Mouse (Mus musculus) stomach, embryonic 14.5 days (tissue): ENCODE data around the gene Med18. TPM values are rescaled to one million over a fixed set of nuclear protein-coding genes. Genes with fewer than 3 reads are reported as not detected.
"Not testable (repeated sequence)": the region's sequence is repeated elsewhere in the genome, so short reads cannot be mapped to it uniquely, and the experiment has no call there.

ENCODE experiments used
- ATAC-seq: fragments of 200-750 bp; cut with Nextera tagmentation; 2 replicates; pipeline ENCODE4 v1.8.0; 2017; ENCODE audit warnings: low read depth, moderate TSS enrichment; ENCODE audit not compliant: insufficient number of reproducible peaks, insufficient read depth, low FRiP score
- H3K27ac ChIP-seq: fragments of 300-500 bp; sonication (generic); 2 replicates; pipeline ENCODE4 v1.5.1; 2014; ENCODE audit warnings: mild to moderate bottlenecking, low read length, moderate library complexity, mixed read lengths
- H3K27me3 ChIP-seq: fragments of 300-500 bp; sonication (generic); 2 replicates; pipeline ENCODE4 v1.6.1; 2014; ENCODE audit warnings: low read length, control low read depth, mixed read lengths; ENCODE audit not compliant: control insufficient read depth, insufficient read depth
- H3K36me3 ChIP-seq: fragments of 300-500 bp; sonication (generic); 2 replicates; pipeline ENCODE4 v1.6.1; 2014; ENCODE audit warnings: mild to moderate bottlenecking, control low read depth, low read length, moderate library complexity, mixed read lengths; ENCODE audit not compliant: control insufficient read depth, insufficient read depth
- H3K4me1 ChIP-seq: fragments of 300-500 bp; sonication (generic); 2 replicates; pipeline ENCODE4 v1.6.1; 2014; ENCODE audit warnings: low read length, control low read depth, mixed read lengths; ENCODE audit not compliant: control insufficient read depth, insufficient read depth
- H3K4me2 ChIP-seq: fragments of 300-500 bp; sonication (generic); replicated peaks from 2 replicates; pipeline ENCODE4 v1.6.1; 2014; ENCODE audit warnings: low read depth, low read length, control low read depth
- H3K4me3 ChIP-seq: fragments of 300-500 bp; sonication (generic); 2 replicates; pipeline ENCODE4 v1.5.1; 2014; ENCODE audit warnings: low read depth, low read length, control low read depth
- H3K9ac ChIP-seq: fragments of 300-500 bp; sonication (generic); replicated peaks from 2 replicates; pipeline ENCODE4 v1.6.1; 2014; ENCODE audit warnings: low read depth, mild to moderate bottlenecking, control low read depth, low read length, moderate library complexity, mixed read lengths
- H3K9me3 ChIP-seq: fragments of 300-500 bp; sonication (generic); 2 replicates; pipeline ENCODE4 v1.6.1; 2016; ENCODE audit warnings: low read depth, low read length, control low read depth; ENCODE audit not compliant: control insufficient read depth
- WGBS: fragments of 180-500 bp; shearing (Covaris S2); extraction: QIAGEN DNeasy Blood & Tissue Kit; methylation state at CpG from one replicate; pipeline ENCODE4 v1.1.7; 2014; 5-methylcytosine and 5-hydroxymethylcytosine counted together
- polyA plus RNA-seq: library from polyadenylated mRNA; unstranded; fragments of >200 nt; fragmentation: Nextera tagmentation; extraction: Ambion mirVana; gene quantifications from 2 replicates; pipeline ENCODE4 v1.2.1, GENCODE M21; 2014

Gene Med18
- polyA plus RNA-seq, 1 experiment from 2014 or later = 22.8 TPM

DNA sequence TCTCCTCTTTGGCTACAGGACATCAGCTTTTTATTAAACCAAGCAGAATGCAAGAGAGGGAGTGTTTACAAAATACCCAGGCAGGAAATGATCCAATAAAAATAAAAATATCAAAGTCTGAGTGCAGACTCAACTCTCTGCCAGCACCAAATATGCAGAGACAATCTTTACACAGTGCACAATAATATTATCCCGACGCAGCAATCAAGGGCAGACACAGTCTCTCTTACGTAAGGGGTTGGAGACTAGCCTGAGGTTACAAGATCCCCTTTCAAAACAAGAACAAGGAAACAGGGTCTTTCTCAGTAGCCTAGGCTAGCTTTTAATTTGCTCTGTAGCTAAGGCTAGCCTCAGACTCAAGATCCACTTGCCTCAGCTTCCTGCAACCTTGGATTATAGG is 24.8 kb upstream of the Med18 start:
- no peaks in the 10 kb centered on the region for H3K27me3 ChIP-seq
- H3K36me3 ChIP-seq = 0 out of 2 replicates have a peak, but pooled peaks cover 5% of the 10 kb centered on the region
- no peak overlapping the region for H3K4me3 ChIP-seq
- no peaks in the 10 kb centered on the region for H3K4me1 ChIP-seq
- H3K9me3 ChIP-seq = no peaks in the 10 kb centered on the region
- WGBS = 79% methylated on average over 3 of the region's 3 CpGs
- no peak overlapping the region for H3K9ac ChIP-seq
- H3K4me2 ChIP-seq = no peak overlapping the region
- H3K27ac ChIP-seq = no peak overlapping the region
- no peak for ATAC-seq

DNA sequence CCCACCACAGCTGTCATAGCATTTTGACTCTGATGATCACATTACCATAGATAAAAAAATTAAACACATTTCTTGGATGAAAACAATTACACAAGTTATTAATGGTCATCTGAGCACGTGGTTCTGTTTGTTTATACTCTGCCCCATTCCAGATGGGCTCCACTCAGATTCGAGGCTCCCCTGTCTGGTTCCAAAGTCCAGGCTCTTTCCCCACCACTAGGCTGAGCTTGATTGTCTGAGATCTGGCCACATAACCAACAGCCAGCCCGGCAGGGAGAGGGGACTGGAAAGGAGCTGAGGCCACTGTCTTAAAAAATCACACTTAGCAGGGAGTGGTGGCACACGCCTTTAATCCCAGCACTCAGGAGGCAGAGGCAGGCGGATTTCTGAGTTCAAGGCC is 21.1 kb upstream of the Med18 start:
- Histone ChIP-seq H3K9ac (no peak overlapping the region), H3K27me3 (no peaks in the 10 kb centered on the region), H3K4me1 (no peaks in the 10 kb centered on the region), H3K27ac (no peak overlapping the region), H3K4me2 (no peak overlapping the region), H3K36me3 (no peaks in the 10 kb centered on the region), H3K9me3 (no peaks in the 10 kb centered on the region), H3K4me3 (no peak overlapping the region)
- ATAC-seq = no peak
- WGBS = 46% methylated on average over 5 of the region's 5 CpGs

DNA sequence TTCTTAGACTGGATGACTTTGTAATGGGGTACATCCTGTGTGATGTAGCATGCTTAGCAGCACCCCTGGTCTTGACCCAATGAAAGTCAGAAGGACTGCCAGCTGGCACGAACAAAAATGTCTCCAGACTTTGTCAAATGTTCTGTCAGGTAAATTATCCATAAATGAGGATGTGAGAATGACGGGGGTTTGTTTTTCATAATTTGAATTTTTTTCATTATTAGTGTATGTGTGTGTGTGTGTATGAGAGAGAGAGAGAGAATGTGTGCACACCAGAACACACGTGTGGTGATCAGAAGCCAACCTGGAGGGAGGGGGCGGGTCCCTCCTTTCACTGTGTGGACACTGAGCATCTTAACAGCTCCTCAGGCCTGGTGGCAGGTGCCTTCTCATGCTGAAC is 20.5 kb upstream of the Med18 start:
- Histone ChIP-seq H3K4me3 (no peak overlapping the region), H3K27ac (no peak overlapping the region), H3K4me1 (no peaks in the 10 kb centered on the region), H3K4me2 (no peak overlapping the region), H3K27me3 (no peaks in the 10 kb centered on the region), H3K9ac (no peak overlapping the region), H3K36me3 (no peaks in the 10 kb centered on the region), H3K9me3 (no peaks in the 10 kb centered on the region)
- WGBS = 70% methylated on average over 4 of the region's 4 CpGs
- no peak for ATAC-seq

DNA sequence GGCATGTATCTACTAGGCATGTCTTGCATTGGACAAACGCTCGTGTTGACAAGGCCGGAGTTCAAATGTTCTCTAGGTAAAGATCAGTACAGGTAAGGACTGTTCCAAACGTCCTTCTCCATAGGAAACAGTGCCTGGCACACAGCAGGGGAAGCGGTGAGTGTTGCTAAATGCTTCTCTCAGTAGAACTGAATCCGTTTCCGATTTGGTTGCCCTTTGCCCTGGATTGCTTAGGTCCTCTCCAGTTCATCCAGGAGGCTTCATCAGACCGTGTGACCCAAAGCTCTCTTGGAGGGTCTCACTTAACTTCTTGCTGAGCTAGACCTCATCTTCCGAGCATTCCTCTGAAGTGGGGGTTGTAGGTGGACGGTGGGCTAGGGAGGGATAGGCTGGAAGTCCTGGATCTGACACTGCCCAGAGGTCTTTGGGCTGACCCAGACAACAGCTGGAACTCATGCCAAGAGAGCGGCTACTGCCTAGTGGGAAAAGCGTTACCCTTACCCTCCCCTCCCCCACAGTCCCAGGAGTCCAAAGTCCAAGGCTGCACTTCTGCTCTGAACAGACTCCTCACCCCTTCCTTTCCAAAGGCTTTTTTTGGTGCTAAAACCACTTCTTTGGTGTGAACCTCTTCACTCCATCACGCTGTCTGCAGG is 19.4 kb upstream of the Med18 start:
- H3K27ac ChIP-seq = no peak overlapping the region
- no peaks in the 10 kb centered on the region for H3K4me1 ChIP-seq
- H3K9ac ChIP-seq = no peak overlapping the region
- no peak for ATAC-seq
- H3K4me2 ChIP-seq = no peak overlapping the region
- H3K36me3 ChIP-seq = no peaks in the 10 kb centered on the region
- H3K9me3 ChIP-seq = no peaks in the 10 kb centered on the region
- 71% methylated on average over 13 of the region's 13 CpGs for WGBS
- no peak overlapping the region for H3K4me3 ChIP-seq
- no peaks in the 10 kb centered on the region for H3K27me3 ChIP-seq

DNA sequence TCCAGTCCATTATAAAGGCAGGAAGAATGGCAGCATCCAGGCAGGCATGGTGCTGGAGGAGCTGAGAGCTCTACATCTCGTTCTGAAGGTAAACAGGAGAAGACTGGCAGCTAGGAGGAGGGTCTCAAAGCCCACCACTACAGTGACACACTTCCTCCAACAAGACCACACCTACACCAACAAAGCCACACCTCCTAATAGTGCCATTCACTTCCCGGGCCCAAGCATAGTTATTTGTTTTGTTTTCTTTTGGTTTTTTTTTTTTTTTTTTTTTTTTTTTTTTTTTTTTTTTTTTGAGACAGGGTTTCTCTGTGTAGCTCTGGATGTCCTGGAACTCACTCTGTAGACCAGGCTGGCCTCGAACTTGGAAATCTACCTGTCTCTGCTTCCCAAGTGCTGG is 18.4 kb upstream of the Med18 start:
- ATAC-seq, H3K9me3 ChIP-seq, H3K4me1 ChIP-seq, H3K27me3 ChIP-seq, H3K36me3 ChIP-seq, H3K27ac ChIP-seq, H3K4me2 ChIP-seq, H3K9ac ChIP-seq, H3K4me3 ChIP-seq: not testable (repeated sequence)
- 53% methylated on average over 3 of the region's 3 CpGs for WGBS

DNA sequence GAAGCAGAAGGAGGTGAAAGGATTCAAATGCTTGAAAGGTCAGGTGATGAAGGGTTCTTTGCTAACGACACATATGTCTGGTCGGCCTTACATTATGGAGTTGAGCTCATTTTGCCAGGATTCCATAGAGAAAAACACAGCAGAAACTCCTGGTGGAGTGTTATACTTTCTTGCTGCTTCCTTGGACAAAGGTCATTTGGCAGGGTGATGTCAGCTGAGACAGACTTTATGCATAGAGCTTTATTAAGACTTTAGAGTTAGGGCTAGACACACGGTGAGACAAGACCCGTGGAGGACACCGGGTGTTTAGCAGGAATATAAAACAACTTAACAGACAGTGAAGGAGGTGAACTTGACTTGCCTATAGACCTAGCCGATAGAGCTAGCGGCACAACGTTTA is 14.1 kb upstream of the Med18 start:
- Histone ChIP-seq H3K27me3 (no peaks in the 10 kb centered on the region), H3K36me3 (no peaks in the 10 kb centered on the region), H3K9me3 (no peaks in the 10 kb centered on the region), H3K4me1 (no peaks in the 10 kb centered on the region), H3K4me2 (no peak overlapping the region), H3K9ac (no peak overlapping the region), H3K4me3 (no peak overlapping the region), H3K27ac (no peak overlapping the region)
- WGBS = 82% methylated on average over 8 of the region's 8 CpGs
- ATAC-seq = no peak

DNA sequence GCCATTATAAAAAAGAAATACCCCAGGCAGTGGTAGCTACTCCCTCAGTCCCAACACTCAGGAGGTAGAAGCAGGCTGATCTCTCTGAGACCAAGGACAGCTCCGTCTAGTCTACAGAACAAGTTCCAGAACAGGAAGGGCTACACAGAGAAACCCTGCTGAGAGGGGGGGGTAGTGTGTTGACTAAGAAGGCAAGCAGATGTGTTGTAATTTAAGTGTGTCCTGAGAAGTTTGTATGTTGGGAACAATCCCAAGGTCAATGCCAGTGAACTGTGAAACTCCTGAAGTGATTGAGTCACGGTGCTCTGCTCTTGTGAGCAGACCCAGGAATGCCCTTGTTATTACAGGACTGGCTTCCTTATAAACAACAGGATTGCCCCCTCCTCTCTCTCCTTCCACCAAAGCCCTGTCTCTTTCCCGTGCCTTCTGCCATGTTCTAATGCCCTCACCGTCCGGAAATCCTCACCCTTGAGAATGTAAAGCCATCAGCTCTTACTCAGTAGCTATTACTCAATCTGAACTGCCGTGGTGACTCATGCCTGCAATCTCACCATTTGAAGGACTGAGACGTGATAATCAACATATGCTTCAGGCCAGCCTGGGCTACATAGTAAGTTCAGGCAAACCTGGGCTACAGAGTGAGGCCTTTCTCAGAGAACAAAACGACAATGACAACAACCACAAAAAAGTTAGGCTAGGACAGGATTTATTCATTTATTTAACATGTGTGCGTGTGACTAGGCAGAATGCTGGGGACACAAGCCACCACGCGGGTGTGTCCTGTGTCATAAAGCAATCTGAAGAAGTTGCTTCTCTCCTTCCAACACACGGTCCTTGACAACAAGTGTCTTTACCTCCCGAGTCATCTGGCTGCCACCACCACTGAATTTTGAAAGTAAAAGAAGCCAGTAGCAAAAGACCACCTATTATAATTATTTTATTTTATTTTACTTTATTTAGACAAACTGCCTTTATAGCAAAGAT is 12.5 kb upstream of the Med18 start:
- H3K4me3 ChIP-seq = no peak overlapping the region
- ATAC-seq = no peak
- no peaks in the 10 kb centered on the region for H3K27me3 ChIP-seq
- 75% methylated on average over 13 of the region's 13 CpGs for WGBS
- no peaks in the 10 kb centered on the region for H3K9me3 ChIP-seq
- no peak overlapping the region for H3K9ac ChIP-seq
- no peak overlapping the region for H3K27ac ChIP-seq
- no peak overlapping the region for H3K4me2 ChIP-seq
- H3K36me3 ChIP-seq = no peaks in the 10 kb centered on the region
- no peaks in the 10 kb centered on the region for H3K4me1 ChIP-seq

DNA sequence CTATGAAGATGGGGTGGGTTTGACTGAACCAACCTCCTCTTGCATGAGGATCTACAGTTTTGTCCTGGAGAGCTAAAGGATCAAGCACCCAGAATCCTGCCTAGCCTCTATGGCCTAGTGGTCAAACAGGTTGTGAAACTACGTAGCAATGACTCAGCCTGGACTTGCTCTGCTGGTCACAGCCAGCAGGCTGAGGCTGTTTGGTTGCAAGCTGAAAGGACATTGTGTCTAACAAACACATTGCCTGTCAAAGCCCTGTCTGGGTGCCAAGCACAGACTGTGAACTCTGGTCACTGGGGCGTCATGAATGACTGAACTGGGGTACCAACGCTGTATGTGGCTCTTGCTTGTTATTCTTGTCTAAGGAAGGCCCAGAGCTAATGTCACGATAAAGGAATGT is 10.9 kb upstream of the Med18 start:
- H3K27ac ChIP-seq = no peak overlapping the region
- H3K4me3 ChIP-seq = no peak overlapping the region
- WGBS = 64% methylated on average over 4 of the region's 4 CpGs

More for the DNA sequence above, 10.9 kb upstream of the Med18 start:
- H3K4me1 ChIP-seq = no peaks in the 10 kb centered on the region
- H3K4me2 ChIP-seq = no peak overlapping the region
- H3K9me3 ChIP-seq = no peaks in the 10 kb centered on the region
- no peaks in the 10 kb centered on the region for H3K36me3 ChIP-seq
- no peak overlapping the region for H3K9ac ChIP-seq
- ATAC-seq = no peak
- H3K27me3 ChIP-seq = no peaks in the 10 kb centered on the region
